Mouse (Mus musculus) lung, postnatal 0 days (tissue): ENCODE measurements around the gene Adipoq. TPM values are rescaled to one million over a fixed set of nuclear protein-coding genes. Genes with fewer than 3 reads are reported as not detected.

Experiments used
- ATAC-seq: fragments of 200-750 bp; cut with Nextera tagmentation; 2 replicates; pipeline ENCODE4 v1.8.0; 2017; ENCODE audit warnings: moderate library complexity
- DNase-seq: peaks from one replicate; pipeline ENCODE4 v3.0.0-alpha.2; 2016; ENCODE audit warnings: low spot score
- H3K27ac ChIP-seq: fragments of 300-500 bp; sonication (generic); 2 replicates; pipeline ENCODE4 v1.5.1; 2014; ENCODE audit warnings: antibody characterized with exemption, mild to moderate bottlenecking, low read length, mixed read lengths
- H3K27me3 ChIP-seq: fragments of 300-500 bp; sonication (generic); replicated peaks from 2 replicates; pipeline ENCODE4 v1.6.1; 2014; ENCODE audit warnings: low read length, mixed read lengths; ENCODE audit not compliant: insufficient read depth
- H3K36me3 ChIP-seq: fragments of 300-500 bp; sonication (generic); 2 replicates; pipeline ENCODE4 v1.6.1; 2014; ENCODE audit warnings: low read length, mixed read lengths; ENCODE audit not compliant: insufficient read depth
- H3K4me1 ChIP-seq: fragments of 300-500 bp; sonication (generic); 2 replicates; pipeline ENCODE4 v1.6.1; 2014; ENCODE audit warnings: antibody characterized with exemption, low read depth, low read length, mixed read lengths; ENCODE audit not compliant: insufficient read depth
- H3K4me2 ChIP-seq: fragments of 300-500 bp; sonication (generic); replicated peaks from 2 replicates; pipeline ENCODE4 v1.6.1; 2014; ENCODE audit warnings: low read depth, mild to moderate bottlenecking, low read length, moderate library complexity, mixed read lengths
- H3K4me3 ChIP-seq: fragments of 300-500 bp; sonication (generic); 2 replicates; pipeline ENCODE4 v1.5.1; 2014; ENCODE audit warnings: low read depth, low read length
- H3K9ac ChIP-seq: fragments of 300-500 bp; sonication (generic); replicated peaks from 2 replicates; pipeline ENCODE4 v1.6.1; 2014; ENCODE audit warnings: low read depth, mild to moderate bottlenecking
- H3K9me3 ChIP-seq: fragments of 300-500 bp; sonication (generic); 2 replicates; pipeline ENCODE4 v1.6.1; 2016; ENCODE audit warnings: low read length, mixed read lengths
- CTCF ChIP-seq: IDR thresholded peaks from 2 replicates; pipeline ENCODE4 v1.5.1; 2016; ENCODE audit warnings: antibody characterized with exemption, mild to moderate bottlenecking
- EP300 ChIP-seq: IDR thresholded peaks from 2 replicates; pipeline ENCODE4 v1.6.1; 2016; ENCODE audit warnings: antibody characterized with exemption, mild to moderate bottlenecking, control low read depth
- WGBS: fragments of 180-500 bp; shearing (Covaris S2); extraction: QIAGEN DNeasy Blood & Tissue Kit; methylation state at CpG from one replicate; pipeline ENCODE4 v1.1.7; 2014; 5-methylcytosine and 5-hydroxymethylcytosine counted together
- polyA plus RNA-seq: library from polyadenylated mRNA; unstranded; fragments of >200 nt; fragmentation: Nextera tagmentation; extraction: Ambion mirVana; gene quantifications from 2 replicates; pipeline ENCODE4 v1.2.1, GENCODE M21; 2015

The Adipoq gene
- polyA plus RNA-seq, 1 experiment from 2014 or later = not detected

GRCm38 (mm10) chr16:23107946-23108759, 38.2 kb upstream of the Adipoq start:
- H3K4me2 ChIP-seq = peak overlapping the region; percentile 71
- ATAC-seq = peak; percentile 89
- peak overlapping the region; percentile 100 for H3K9ac ChIP-seq

GRCm38 (mm10) chr16:23108943-23109342, 37.4 kb upstream of the Adipoq start:
- H3K27ac ChIP-seq = no peak overlapping the region
- no peak for DNase-seq
- no peaks in the 10 kb centered on the region for H3K27me3 ChIP-seq
- H3K9me3 ChIP-seq = no peaks in the 10 kb centered on the region
- peak overlapping the region; percentile 100 for H3K4me3 ChIP-seq
- peak overlapping the region; percentile 71 for H3K4me2 ChIP-seq
- WGBS = 5% methylated on average over 5 of the region's 5 CpGs
- peaks cover 16% of the 10 kb centered on the region for H3K36me3 ChIP-seq
- no peak for ATAC-seq
- peak overlapping the region; percentile 100 for H3K9ac ChIP-seq
- TF ChIP-seq EP300 (no peak), CTCF (no peak)
- peaks cover 12% of the 10 kb centered on the region; the same call in 1 of the 2 replicates for H3K4me1 ChIP-seq

More at GRCm38 (mm10) chr16:23107946-23108759, 38.2 kb upstream of the Adipoq start:
- peak; percentile 94 for DNase-seq
- peak overlapping the region; percentile 100 for H3K4me3 ChIP-seq
- H3K27me3 ChIP-seq = no peaks in the 10 kb centered on the region
- peaks cover 15% of the 10 kb centered on the region; the same call in 1 of the 2 replicates for H3K36me3 ChIP-seq
- H3K9me3 ChIP-seq = no peaks in the 10 kb centered on the region
- peak overlapping the region; percentile 99 for H3K27ac ChIP-seq
- TF ChIP-seq EP300 (no peak), CTCF (no peak)
- H3K4me1 ChIP-seq = peaks cover 12% of the 10 kb centered on the region; the same call in 1 of the 2 replicates
- under 1% methylated on average over 52 of the region's 52 CpGs for whole genome bisulfite sequencing

GRCm38 (mm10) chr16:23109350-23110280, 36.7 kb upstream of the Adipoq start:
- WGBS = 34% methylated on average over 5 of the region's 5 CpGs
- DNase-seq (no peak), ATAC-seq (no peak)
- peak overlapping the region; percentile 100 for H3K4me3 ChIP-seq
- peaks cover 12% of the 10 kb centered on the region; the same call in 1 of the 2 replicates for H3K4me1 ChIP-seq
- TF ChIP-seq CTCF = no peak
- TF ChIP-seq EP300 = no peak
- no peaks in the 10 kb centered on the region for H3K9me3 ChIP-seq
- peak overlapping the region; percentile 71 for H3K4me2 ChIP-seq
- H3K27me3 ChIP-seq = no peaks in the 10 kb centered on the region
- peak overlapping the region; percentile 100 for H3K9ac ChIP-seq
- peaks cover 21% of the 10 kb centered on the region for H3K36me3 ChIP-seq
- no peak overlapping the region for H3K27ac ChIP-seq

GRCm38 (mm10) chr16:23112348-23112747, 34.0 kb upstream of the Adipoq start:
- H3K9me3 ChIP-seq = no peaks in the 10 kb centered on the region
- DNase-seq = no peak
- ATAC-seq = no peak

GRCm38 (mm10) chr16:23112861-23113435, 33.4 kb upstream of the Adipoq start:
- peaks cover 12% of the 10 kb centered on the region; the same call in 1 of the 2 replicates for H3K4me1 ChIP-seq
- DNase-seq (no peak), ATAC-seq (no peak)
- H3K4me3 ChIP-seq = no peak overlapping the region
- 43% methylated on average over 9 of the region's 9 CpGs for WGBS
- no peak overlapping the region for H3K4me2 ChIP-seq
- H3K27ac ChIP-seq = no peak overlapping the region
- H3K9ac ChIP-seq = no peak overlapping the region
- no peaks in the 10 kb centered on the region for H3K9me3 ChIP-seq
- peaks cover 24% of the 10 kb centered on the region for H3K36me3 ChIP-seq
- TF ChIP-seq EP300 (no peak), CTCF (no peak)
- no peaks in the 10 kb centered on the region for H3K27me3 ChIP-seq

More at GRCm38 (mm10) chr16:23112348-23112747, 34.0 kb upstream of the Adipoq start:
- TF ChIP-seq EP300 (no peak), CTCF (no peak)
- Histone ChIP-seq H3K27ac (no peak overlapping the region), H3K9ac (no peak overlapping the region), H3K27me3 (no peaks in the 10 kb centered on the region), H3K4me1 (peaks cover 12% of the 10 kb centered on the region; the same call in 1 of the 2 replicates), H3K36me3 (peaks cover 24% of the 10 kb centered on the region), H3K4me2 (no peak overlapping the region), H3K4me3 (no peak overlapping the region)
- whole genome bisulfite sequencing = 65% methylated on average over 12 of the region's 12 CpGs
